Mouse (Mus musculus): ENCODE data around the gene G0s2. TPM values are rescaled to one million over a fixed set of nuclear protein-coding genes. Genes with fewer than 3 reads are reported as not detected.

Gene G0s2
- polyA plus RNA-seq, 1 experiment from 2014 or later, result 7.1 TPM

DNA sequence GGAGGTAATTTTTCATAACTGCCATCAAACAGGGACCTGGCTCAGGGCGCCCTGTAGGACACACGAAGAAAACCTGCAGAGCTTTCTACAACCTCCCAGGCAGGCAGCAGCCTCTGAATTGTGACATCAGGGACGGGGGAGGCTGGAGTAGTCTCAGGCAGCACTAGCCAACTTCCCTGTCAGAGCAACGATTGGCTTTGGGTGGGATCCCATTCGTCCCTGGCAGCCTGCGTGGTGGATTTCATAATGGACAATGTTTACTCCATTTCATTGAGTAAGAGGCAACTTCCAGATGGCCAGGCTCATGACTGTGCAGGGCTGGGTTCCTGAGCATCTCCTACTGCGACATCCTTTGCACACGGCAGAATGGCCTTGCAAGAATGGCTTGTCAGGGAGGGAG lies 30.8 kb downstream of the G0s2 start:
- Histone ChIP-seq H3K36me3 (no peaks in the 10 kb centered on the region), H3K27me3 (no peaks in the 10 kb centered on the region), H3K9me3 (replicated peaks) (no peaks in the 10 kb centered on the region), H3K4me1 (no peaks in the 10 kb centered on the region), H3K9ac (no peak overlapping the region), H3K4me3 (no peak overlapping the region), H3K4me2 (replicated peaks) (no peak overlapping the region), H3K27ac (no peak overlapping the region)
- 76% methylated on average over 8 of the region's 8 CpGs for WGBS
- ATAC-seq (ENCODE audit: low FRiP score), result no peak

- no peaks in the 10 kb centered on the region for H3K9me3 ChIP-seq (replicated peaks)
- H3K27ac ChIP-seq, result no peak overlapping the region
- 87% methylated on average over 4 of the region's 4 CpGs for WGBS
- no peaks in the 10 kb centered on the region for H3K36me3 ChIP-seq
- no peaks in the 10 kb centered on the region for H3K27me3 ChIP-seq
- no peaks in the 10 kb centered on the region for H3K4me1 ChIP-seq
- no peak overlapping the region for H3K4me2 ChIP-seq (replicated peaks)
- no peak overlapping the region for H3K9ac ChIP-seq
- no peak for ATAC-seq (ENCODE audit: low FRiP score)
- no peak overlapping the region for H3K4me3 ChIP-seq
Observed at GRCm38 (mm10) chr1:193241436-193241835, 31.6 kb downstream of the G0s2 start.

- H3K4me2 ChIP-seq (replicated peaks), result no peak overlapping the region
- no peak for ATAC-seq (ENCODE audit: low FRiP score)
- H3K4me1 ChIP-seq, result no peaks in the 10 kb centered on the region
- no peak overlapping the region for H3K27ac ChIP-seq
- no peaks in the 10 kb centered on the region for H3K27me3 ChIP-seq
- H3K9me3 ChIP-seq (replicated peaks), result no peaks in the 10 kb centered on the region
- H3K4me3 ChIP-seq, result no peak overlapping the region
- no peak overlapping the region for H3K9ac ChIP-seq
- 38% methylated on average over 4 of the region's 4 CpGs for WGBS
- H3K36me3 ChIP-seq, result no peaks in the 10 kb centered on the region
Observed at GRCm38 (mm10) chr1:193238426-193238825, 34.6 kb downstream of the G0s2 start.

- H3K9ac ChIP-seq, result no peak overlapping the region
- WGBS, result 87% methylated on average over 7 of the region's 7 CpGs
- no peak for ATAC-seq (ENCODE audit: low FRiP score)
Observed at GRCm38 (mm10) chr1:193234930-193235329, 38.1 kb downstream of the G0s2 start.

GRCm38 (mm10) chr1:193234130-193234645 lies 38.8 kb downstream of the G0s2 start:
- H3K4me3 ChIP-seq, result no peak overlapping the region
- no peak for ATAC-seq (ENCODE audit: low FRiP score)
- no peaks in the 10 kb centered on the region for H3K36me3 ChIP-seq
- H3K9me3 ChIP-seq (replicated peaks), result no peaks in the 10 kb centered on the region
- no peaks in the 10 kb centered on the region for H3K4me1 ChIP-seq
- H3K27me3 ChIP-seq, result no peaks in the 10 kb centered on the region
- WGBS, result 91% methylated on average over 2 of the region's 2 CpGs
- no peak overlapping the region for H3K4me2 ChIP-seq (replicated peaks)
- H3K9ac ChIP-seq, result no peak overlapping the region
- H3K27ac ChIP-seq, result no peak overlapping the region

More at GRCm38 (mm10) chr1:193234930-193235329, 38.1 kb downstream of the G0s2 start:
- no peaks in the 10 kb centered on the region for H3K27me3 ChIP-seq
- H3K4me1 ChIP-seq, result no peaks in the 10 kb centered on the region
- H3K4me3 ChIP-seq, result no peak overlapping the region
- H3K36me3 ChIP-seq, result no peaks in the 10 kb centered on the region
- H3K4me2 ChIP-seq (replicated peaks), result no peak overlapping the region
- H3K9me3 ChIP-seq (replicated peaks), result no peaks in the 10 kb centered on the region
- H3K27ac ChIP-seq, result no peak overlapping the region

DNA sequence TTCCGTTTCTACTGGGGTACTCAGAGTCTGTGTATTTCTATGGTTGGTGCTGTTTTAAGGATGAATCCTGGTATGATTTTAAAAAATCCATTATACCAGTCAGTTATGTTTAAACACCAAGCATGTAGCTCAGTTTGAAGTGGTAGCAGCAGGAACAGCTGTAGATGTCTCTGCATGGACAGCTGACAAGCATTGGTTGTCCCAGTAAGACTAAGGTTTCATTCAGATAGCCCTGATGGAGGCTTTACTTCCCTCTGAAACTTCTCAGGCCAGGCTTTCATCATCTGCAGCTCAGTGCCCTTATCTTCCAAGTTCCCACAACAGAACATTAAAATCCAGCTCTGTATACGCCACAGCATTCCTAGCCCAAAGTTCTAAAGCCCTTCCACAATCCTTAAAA lies 40.3 kb downstream of the G0s2 start:
- WGBS, result 88% methylated on average over 2 of the region's 2 CpGs
- no peaks in the 10 kb centered on the region for H3K4me1 ChIP-seq
- no peaks in the 10 kb centered on the region for H3K36me3 ChIP-seq
- H3K9ac ChIP-seq, result no peak overlapping the region
- no peak overlapping the region for H3K4me2 ChIP-seq (replicated peaks)
- H3K27ac ChIP-seq, result no peak overlapping the region
- no peak for ATAC-seq (ENCODE audit: low FRiP score)
- no peaks in the 10 kb centered on the region for H3K27me3 ChIP-seq
- H3K4me3 ChIP-seq, result no peak overlapping the region
- no peaks in the 10 kb centered on the region for H3K9me3 ChIP-seq (replicated peaks)

- no peak overlapping the region for H3K9ac ChIP-seq
- no peak overlapping the region for H3K27ac ChIP-seq
- no peaks in the 10 kb centered on the region for H3K4me1 ChIP-seq
- H3K4me2 ChIP-seq (replicated peaks), result no peak overlapping the region
- H3K9me3 ChIP-seq (replicated peaks), result no peaks in the 10 kb centered on the region
- H3K36me3 ChIP-seq, result no peaks in the 10 kb centered on the region
- whole genome bisulfite sequencing, result 74% methylated on average over 5 of the region's 5 CpGs
- no peaks in the 10 kb centered on the region for H3K27me3 ChIP-seq
- no peak overlapping the region for H3K4me3 ChIP-seq
- ATAC-seq (ENCODE audit: low FRiP score), result no peak
Observed at GRCm38 (mm10) chr1:193230935-193231334, 42.1 kb downstream of the G0s2 start.

GRCm38 (mm10) chr1:193230531-193230930 lies 42.5 kb downstream of the G0s2 start:
- no peak overlapping the region for H3K9ac ChIP-seq
- 79% methylated on average over 3 of the region's 3 CpGs for WGBS
- no peak overlapping the region for H3K4me3 ChIP-seq
- no peaks in the 10 kb centered on the region for H3K9me3 ChIP-seq (replicated peaks)
- ATAC-seq (ENCODE audit: low FRiP score), result no peak
- H3K4me2 ChIP-seq (replicated peaks), result no peak overlapping the region
- no peaks in the 10 kb centered on the region for H3K4me1 ChIP-seq
- no peaks in the 10 kb centered on the region for H3K27me3 ChIP-seq
- no peaks in the 10 kb centered on the region for H3K36me3 ChIP-seq
- H3K27ac ChIP-seq, result no peak overlapping the region

DNA sequence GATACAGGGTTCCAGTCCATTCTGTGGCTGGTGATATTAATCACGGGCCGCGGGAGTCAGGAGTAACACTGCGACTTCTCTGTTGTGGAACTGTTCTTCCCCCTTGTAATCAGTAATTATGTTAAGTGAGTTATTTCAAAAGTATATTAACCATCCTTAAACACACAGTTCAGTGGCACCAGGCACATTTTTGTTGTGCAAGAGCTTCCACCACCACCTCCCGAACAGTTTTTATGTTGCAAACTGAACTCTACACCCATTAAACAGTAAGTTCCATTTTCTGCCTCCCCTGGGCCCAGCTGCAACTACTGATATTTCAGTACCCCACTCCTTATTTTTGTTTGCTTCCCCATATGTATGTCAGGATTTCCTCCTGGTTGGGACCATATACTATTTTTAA lies 43.4 kb downstream of the G0s2 start:
- WGBS, result 87% methylated on average over 5 of the region's 5 CpGs
- Histone ChIP-seq H3K9me3 (replicated peaks) (no peaks in the 10 kb centered on the region), H3K27ac (no peak overlapping the region), H3K4me2 (replicated peaks) (no peak overlapping the region), H3K27me3 (no peaks in the 10 kb centered on the region), H3K9ac (no peak overlapping the region), H3K4me3 (no peak overlapping the region), H3K4me1 (no peaks in the 10 kb centered on the region), H3K36me3 (no peaks in the 10 kb centered on the region)
- no peak for ATAC-seq (ENCODE audit: low FRiP score)

- 72% methylated on average over 4 of the region's 4 CpGs for WGBS
- H3K9ac ChIP-seq, result no peak overlapping the region
- no peak for ATAC-seq (ENCODE audit: low FRiP score)
- no peak overlapping the region for H3K4me2 ChIP-seq (replicated peaks)
- no peak overlapping the region for H3K27ac ChIP-seq
- no peak overlapping the region for H3K4me3 ChIP-seq
- H3K36me3 ChIP-seq, result no peaks in the 10 kb centered on the region
- H3K9me3 ChIP-seq (replicated peaks), result no peaks in the 10 kb centered on the region
- no peaks in the 10 kb centered on the region for H3K27me3 ChIP-seq
- H3K4me1 ChIP-seq, result no peaks in the 10 kb centered on the region
Observed at GRCm38 (mm10) chr1:193227537-193227936, 45.5 kb downstream of the G0s2 start.

- no peak overlapping the region for H3K9ac ChIP-seq
- no peaks in the 10 kb centered on the region for H3K9me3 ChIP-seq (replicated peaks)
- H3K4me1 ChIP-seq, result no peaks in the 10 kb centered on the region
- no peaks in the 10 kb centered on the region for H3K27me3 ChIP-seq
- no peaks in the 10 kb centered on the region for H3K36me3 ChIP-seq
- H3K27ac ChIP-seq, result no peak overlapping the region
- no peak for ATAC-seq (ENCODE audit: low FRiP score)
- H3K4me3 ChIP-seq, result no peak overlapping the region
- H3K4me2 ChIP-seq (replicated peaks), result no peak overlapping the region
- WGBS, result 61% methylated on average over 7 of the region's 7 CpGs
Observed at GRCm38 (mm10) chr1:193226724-193227522, 46.1 kb downstream of the G0s2 start.

DNA sequence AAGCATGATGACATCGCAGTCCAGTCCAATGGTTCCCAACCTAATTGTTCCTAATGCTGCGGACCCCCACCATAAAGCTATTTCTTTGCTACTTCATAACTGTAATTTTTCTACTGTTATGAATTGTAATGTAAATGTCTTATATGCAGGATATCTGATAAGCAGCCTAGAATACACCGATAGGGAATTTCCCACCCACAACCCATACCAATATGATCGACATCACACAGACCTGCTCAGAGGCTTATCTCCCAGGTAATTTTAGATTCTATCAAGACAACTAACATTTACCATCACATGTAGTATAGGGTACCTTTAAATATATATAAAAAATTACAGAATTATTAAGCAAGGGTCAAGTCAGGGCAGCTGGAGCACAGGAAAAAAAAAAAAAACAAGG lies 46.9 kb downstream of the G0s2 start:
- 91% methylated on average over 4 of the region's 4 CpGs for WGBS
- H3K36me3 ChIP-seq, result no peaks in the 10 kb centered on the region
- no peak overlapping the region for H3K9ac ChIP-seq

DNA sequence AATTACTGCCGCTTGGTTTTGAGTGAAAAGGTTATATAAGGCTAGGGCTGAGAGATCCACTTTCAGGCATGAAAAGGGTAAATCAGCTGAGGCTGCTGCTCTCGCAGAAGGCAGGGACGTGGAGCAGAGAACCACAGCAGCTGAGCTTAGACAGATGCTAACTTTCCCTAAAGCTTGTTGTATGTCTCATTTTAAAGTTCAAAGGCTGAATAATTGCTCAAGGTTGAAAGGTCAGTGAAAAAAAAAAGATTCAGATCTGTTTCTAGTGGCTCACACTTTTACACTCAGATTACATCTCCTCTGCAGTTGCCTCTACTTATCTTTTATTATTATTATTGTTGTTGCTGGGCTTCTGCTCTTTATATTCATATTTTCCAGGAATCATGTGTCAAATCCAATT lies 47.5 kb downstream of the G0s2 start:
- Histone ChIP-seq H3K36me3 (no peaks in the 10 kb centered on the region), H3K4me2 (replicated peaks) (no peak overlapping the region), H3K9me3 (replicated peaks) (no peaks in the 10 kb centered on the region), H3K4me1 (no peaks in the 10 kb centered on the region), H3K4me3 (no peak overlapping the region), H3K27me3 (no peaks in the 10 kb centered on the region), H3K27ac (no peak overlapping the region), H3K9ac (no peak overlapping the region)
- 25% methylated on average over 3 of the region's 3 CpGs for WGBS
- ATAC-seq (ENCODE audit: low FRiP score), result no peak

More for the DNA sequence above, 46.9 kb downstream of the G0s2 start:
- no peak for ATAC-seq (ENCODE audit: low FRiP score)
- H3K4me1 ChIP-seq, result no peaks in the 10 kb centered on the region
- H3K27ac ChIP-seq, result no peak overlapping the region
- H3K4me2 ChIP-seq (replicated peaks), result no peak overlapping the region
- no peaks in the 10 kb centered on the region for H3K27me3 ChIP-seq
- no peak overlapping the region for H3K4me3 ChIP-seq
- H3K9me3 ChIP-seq (replicated peaks), result no peaks in the 10 kb centered on the region

Data from hindbrain, embryonic 12.5 days (tissue).